Mouse (Mus musculus): ENCODE measurements at regions not wholly inside any gene's neighbourhood (a gene's known extent, or its start where the extent isn't known, plus 50 kb on each side); places are given as distances from the start of the nearest gene placed in this dataset.

- DNase-seq (ENCODE audit: low spot score in 2 of 2): no peak
Observed at GRCm38 (mm10) chrX:167098914-167099313, 110.2 kb downstream of the Tmsb4x start.

DNA sequence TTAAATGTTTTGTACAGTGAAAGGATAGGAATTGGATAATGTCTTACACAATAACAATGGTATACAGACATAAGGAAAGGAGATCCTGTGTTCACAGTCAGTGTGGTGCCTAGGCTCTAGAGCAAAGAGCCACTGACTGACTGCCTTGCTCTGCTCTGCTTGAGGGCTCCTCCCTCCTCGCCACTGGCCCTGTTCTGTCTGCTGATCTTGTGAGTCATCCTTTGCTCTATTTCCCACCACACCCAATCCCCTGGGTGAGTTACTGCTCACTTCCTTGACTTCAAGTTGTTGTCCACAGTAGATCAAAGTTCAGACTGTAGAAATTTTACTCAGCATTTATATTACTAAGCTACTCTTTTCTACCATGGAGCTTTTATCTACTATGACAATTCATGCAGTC is 117.3 kb downstream of the Tmsb4x start:
- DNase-seq (ENCODE audit: low spot score in 2 of 2): no peak

DNA sequence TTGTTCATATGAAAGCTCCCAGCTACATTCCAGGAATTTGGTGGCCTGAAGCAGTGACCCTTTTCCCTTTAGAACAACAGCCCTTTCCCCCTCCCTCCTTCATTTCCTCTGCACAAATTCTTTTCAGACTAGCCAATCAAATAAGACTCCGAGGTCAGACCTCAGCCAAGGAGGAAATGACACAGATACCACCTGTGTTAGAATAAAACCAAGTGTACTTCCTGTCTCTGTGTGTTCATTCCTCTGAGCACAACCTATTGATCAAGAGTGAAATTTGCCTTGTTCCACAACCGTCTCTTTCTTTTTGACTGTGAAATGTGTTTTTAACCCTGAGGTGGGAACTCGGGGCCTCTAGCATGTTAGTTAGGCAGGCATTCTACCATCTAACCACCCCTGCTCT is 120.2 kb downstream of the Tmsb4x start:
- no peak for DNase-seq (ENCODE audit: low spot score in 2 of 2)

GRCm38 (mm10) chrX:167088438-167088837 is 120.7 kb downstream of the Tmsb4x start:
- DNase-seq (ENCODE audit: low spot score in 2 of 2): no peak

- DNase-seq (ENCODE audit: low spot score in 2 of 2): no peak
Observed at GRCm38 (mm10) chrX:167080821-167081220, 128.3 kb downstream of the Tmsb4x start.

DNA sequence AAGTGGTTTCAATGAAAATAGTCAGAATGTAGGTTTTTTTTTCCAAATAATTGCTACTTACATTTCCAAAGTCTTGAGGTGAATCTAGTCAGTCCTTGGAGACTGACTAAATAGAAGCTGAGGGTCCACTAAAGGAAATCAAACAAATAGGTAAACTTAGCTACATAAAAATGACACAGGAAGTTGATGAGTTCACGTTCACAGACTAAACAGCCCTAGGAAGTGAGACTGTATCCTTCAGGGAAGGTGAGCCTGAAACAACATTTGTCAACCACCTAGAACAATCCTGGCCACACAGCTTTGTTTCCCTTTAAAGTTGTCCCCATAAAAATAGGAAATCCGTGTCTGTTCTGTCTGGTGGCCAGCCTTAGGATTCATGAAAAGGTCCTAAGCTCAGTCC is 140.0 kb downstream of the Tmsb4x start:
- no peak for DNase-seq (ENCODE audit: low spot score in 2 of 2)

- no peak for DNase-seq (ENCODE audit: low spot score in 2 of 2)
Observed at GRCm38 (mm10) chrX:167067918-167068317, 141.2 kb downstream of the Tmsb4x start.

- no peak for DNase-seq (ENCODE audit: low spot score in 2 of 2)
Observed at GRCm38 (mm10) chrX:167063881-167064280, 145.2 kb downstream of the Tmsb4x start.

DNA sequence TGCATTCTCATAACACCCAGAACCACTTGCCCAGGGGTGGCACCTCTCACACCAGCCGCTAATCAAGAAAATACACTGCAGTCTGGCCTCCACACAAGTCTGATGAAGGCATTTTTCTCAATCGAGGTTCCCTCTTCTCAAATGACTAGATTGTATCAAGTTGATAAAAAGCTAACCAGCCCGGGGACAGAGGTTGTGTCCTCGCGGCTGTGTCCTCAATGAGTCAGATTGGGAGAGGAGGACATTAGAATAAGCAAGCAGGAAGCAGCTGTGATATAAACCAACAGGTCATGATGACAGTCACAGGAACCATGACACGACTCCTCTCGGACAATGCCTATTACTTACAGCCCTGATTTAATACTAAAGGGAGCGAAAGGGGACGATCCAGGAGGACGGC is 156.7 kb downstream of the Tmsb4x start:
- no peak for DNase-seq (ENCODE audit: low spot score in 2 of 2)

DNA sequence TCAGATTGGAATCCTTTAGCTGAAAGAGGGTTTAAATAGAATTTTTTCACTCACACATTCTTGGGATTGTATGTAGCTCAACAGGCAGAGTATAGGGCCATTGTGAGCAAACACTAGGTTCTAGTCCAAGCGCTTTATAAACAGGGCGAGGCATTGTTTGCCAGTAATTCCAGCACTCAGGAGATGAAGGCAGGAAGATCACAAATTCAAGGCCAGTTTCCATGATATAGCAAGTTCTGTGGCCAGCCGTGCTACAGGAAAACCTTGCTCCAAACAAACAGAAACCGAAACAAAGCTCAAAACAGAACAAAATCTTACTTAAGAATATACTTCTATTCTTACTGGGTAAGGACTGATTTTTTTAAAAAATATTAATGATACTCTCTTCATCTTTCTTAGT is 159.0 kb downstream of the Tmsb4x start:
- DNase-seq (ENCODE audit: low spot score in 2 of 2): no peak

GRCm38 (mm10) chrX:167049191-167049968 is 159.7 kb downstream of the Tmsb4x start:
- DNase-seq (ENCODE audit: low spot score in 2 of 2): no peak

DNA sequence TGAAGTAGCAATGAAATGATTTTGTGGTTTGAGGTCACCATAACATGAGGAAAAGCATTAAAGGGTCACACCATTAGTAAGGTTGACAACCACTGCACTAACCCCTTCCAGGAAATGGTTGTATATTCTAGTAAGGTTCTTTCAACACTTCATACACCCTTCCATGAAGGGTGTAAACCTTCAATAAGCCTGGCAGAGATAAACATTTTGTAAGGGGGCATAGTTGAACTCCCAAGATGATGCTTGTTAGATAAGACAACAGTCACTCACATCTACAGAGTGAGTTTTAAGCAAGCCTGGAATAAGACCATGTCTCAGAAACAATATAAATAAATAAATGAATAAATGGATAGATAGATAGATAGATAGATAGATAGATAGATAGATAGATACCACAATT is 171.1 kb downstream of the Tmsb4x start:
- no peak for DNase-seq (ENCODE audit: low spot score in 2 of 2)

GRCm38 (mm10) chrX:167036355-167036754 is 172.8 kb downstream of the Tmsb4x start:
- no peak for DNase-seq (ENCODE audit: low spot score in 2 of 2)

DNA sequence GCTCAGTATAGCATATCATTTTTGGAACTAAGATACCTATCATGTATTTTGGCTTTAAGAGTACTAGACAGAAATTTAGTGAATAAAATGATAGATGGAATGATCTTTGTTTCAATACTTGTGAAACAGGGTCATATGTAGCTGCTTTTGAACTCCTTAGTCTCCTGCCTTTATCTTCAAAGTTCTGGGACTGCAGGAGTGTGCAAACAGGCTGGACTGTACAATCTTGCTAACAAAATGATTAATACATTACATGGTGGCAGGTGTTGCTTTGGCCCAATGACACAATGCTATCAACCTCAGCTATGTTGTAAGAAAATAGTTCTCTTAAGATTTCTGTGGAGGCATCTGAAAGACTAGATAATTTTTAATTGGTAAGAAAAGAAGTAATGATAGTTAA is 173.5 kb downstream of the Tmsb4x start:
- DNase-seq (ENCODE audit: low spot score in 2 of 2): no peak

GRCm38 (mm10) chrX:167033091-167033490 is 176.0 kb downstream of the Tmsb4x start:
- no peak for DNase-seq (ENCODE audit: low spot score in 2 of 2)

DNA sequence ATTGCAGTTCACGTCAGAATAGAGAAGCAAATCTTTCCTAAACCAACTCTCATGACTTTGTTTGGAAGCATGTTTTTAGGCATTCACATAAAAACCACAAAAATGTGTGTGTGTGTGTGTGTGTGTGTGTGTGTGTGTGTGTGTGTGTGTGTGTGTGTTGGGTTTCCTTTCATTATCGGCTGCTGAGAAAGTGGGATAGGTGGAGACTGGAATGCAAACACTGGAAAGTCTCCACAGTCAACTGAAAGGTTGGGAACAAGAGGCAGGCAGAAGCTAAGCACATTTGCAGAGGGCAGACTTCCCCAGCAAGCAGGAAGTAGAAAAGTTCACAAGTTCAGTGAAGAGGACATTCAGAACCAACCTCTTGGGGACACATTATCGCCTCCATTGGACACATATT is 176.5 kb downstream of the Tmsb4x start:
- no peak for DNase-seq (ENCODE audit: low spot score in 2 of 2)

DNA sequence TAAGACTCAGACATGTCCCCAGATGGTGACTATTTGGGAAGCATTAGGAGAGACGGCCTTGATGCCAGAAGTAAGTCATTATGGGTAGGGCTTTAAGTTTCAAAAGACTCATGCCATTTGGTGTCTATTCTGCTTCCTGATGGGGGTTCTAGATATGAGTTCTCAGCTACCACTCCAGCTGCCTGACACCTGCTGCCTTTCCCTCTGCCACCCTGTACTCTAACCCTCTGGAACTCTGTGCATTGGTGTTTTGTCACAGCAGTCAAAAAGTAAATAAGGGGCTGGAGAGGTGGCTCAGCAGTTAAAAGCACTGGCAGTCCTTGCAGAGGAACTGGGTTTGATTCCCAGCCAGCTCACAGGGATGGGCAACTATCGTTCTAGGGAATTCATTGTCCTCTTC is 177.6 kb downstream of the Tmsb4x start:
- DNase-seq (ENCODE audit: low spot score in 2 of 2): no peak

GRCm38 (mm10) chrX:167015602-167016001 is 193.5 kb downstream of the Tmsb4x start:
- DNase-seq (ENCODE audit: low spot score in 2 of 2): no peak

DNA sequence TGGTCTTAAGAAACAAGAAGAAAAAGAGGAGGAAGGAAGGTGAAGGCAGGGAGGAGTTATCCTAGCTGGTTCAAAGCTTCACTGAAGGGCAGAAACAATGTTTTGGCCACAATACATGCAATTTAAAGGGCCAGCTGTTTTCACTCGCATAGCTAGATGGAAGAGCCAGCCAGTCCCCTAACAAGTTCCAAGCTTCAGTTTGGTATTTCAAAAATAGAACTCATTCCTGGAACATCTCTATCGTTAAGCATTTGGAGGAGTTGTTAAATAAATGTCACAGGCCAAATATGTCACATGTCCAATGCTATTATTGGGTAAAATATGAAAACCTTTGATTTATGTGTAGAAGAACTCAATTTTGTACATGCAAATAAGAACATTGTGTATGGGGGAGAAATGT is 194.8 kb downstream of the Tmsb4x start:
- DNase-seq (ENCODE audit: low spot score in 2 of 2): no peak

- DNase-seq (ENCODE audit: low spot score in 2 of 2): no peak
Observed at GRCm38 (mm10) chrX:167012891-167013290, 196.2 kb downstream of the Tmsb4x start.

GRCm38 (mm10) chrX:167011977-167012542 is 197.1 kb downstream of the Tmsb4x start:
- no peak for DNase-seq (ENCODE audit: low spot score in 2 of 2)

DNA sequence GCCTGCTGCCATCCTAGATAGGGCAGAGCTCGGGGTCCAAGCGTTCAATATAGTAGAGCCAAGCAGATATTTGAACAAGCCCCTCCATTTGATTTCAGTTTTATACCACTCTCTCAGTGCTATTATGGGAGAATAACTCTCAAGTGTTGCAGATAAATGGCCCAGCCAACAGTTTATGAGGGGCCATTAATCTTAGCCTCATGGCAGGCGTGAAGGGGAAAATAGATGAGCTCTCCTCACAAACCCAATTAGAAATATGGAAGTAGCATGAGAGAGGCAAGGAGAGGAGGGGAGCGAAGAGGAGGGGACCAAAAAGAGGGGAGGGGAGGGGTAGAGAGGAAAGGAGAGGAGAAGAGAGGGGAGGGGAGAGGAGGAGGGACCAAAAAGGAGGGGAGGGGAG is 213.3 kb downstream of the Tmsb4x start:
- no peak for DNase-seq (ENCODE audit: low spot score in 2 of 2)

DNA sequence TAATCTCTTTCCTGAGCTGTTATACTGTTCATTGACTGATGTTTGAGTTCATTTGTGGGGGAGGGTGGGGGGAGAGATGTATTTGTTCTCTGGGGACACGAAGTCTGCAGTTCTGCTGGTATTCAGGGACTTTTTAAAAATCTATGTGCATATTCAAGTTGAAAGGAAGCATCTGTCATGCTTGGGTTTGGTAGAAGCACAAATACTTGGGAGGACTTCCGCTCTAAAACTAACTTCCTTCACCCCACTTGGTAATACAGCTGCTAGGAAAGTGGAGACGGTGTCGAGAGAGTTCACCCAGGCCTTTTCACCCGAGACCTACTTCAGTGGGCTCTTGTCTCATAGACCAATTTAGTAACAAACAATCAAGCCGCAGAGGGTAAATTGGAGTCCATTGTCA is 228.1 kb downstream of the Tmsb4x start:
- no peak for DNase-seq (ENCODE audit: low spot score in 2 of 2)
